Mouse (Mus musculus) induced T-regulatory cell, adult 2 months (primary cell): ENCODE measurements around the gene Pou1f1.

Experiments used
- DNase-seq: peaks from one replicate; pipeline ENCODE4 v3.0.0-alpha.2; 2012; ENCODE audit warnings: low read depth

Gene Pou1f1

GRCm38 (mm10) chr16:65520211-65520610 is at the start of gene Pou1f1:
TSS of gene Pou1f1 (plus strand) at chr16:65520511.
- DNase-seq = no peak

GRCm38 (mm10) chr16:65470650-65471049 is 49.7 kb upstream of the Pou1f1 start:
- DNase-seq = no peak

- peak; percentile 28 for DNase-seq
These were observed 47.8 kb upstream of the Pou1f1 start for GRCm38 (mm10) chr16:65472472-65473001.

- DNase-seq = no peak
These were observed 34.6 kb upstream of the Pou1f1 start for GRCm38 (mm10) chr16:65485726-65486125.

- DNase-seq = no peak
These were observed 24.3 kb upstream of the Pou1f1 start for GRCm38 (mm10) chr16:65496030-65496429.

GRCm38 (mm10) chr16:65497049-65497448 is 23.3 kb upstream of the Pou1f1 start:
- peak; percentile 22 for DNase-seq

- no peak for DNase-seq
These were observed 6.1 kb upstream of the Pou1f1 start for GRCm38 (mm10) chr16:65514223-65514622.

- DNase-seq = no peak
These were observed 5.7 kb downstream of the Pou1f1 start for GRCm38 (mm10) chr16:65526004-65526403.

- DNase-seq = no peak
These were observed 6.4 kb downstream of the Pou1f1 start for GRCm38 (mm10) chr16:65526695-65527094.

GRCm38 (mm10) chr16:65529589-65529988 is 9.3 kb downstream of the Pou1f1 start:
- DNase-seq = no peak

GRCm38 (mm10) chr16:65531663-65532062 is 11.4 kb downstream of the Pou1f1 start:
- DNase-seq = no peak

- DNase-seq = peak; percentile 46
These were observed 13.1 kb downstream of the Pou1f1 start for GRCm38 (mm10) chr16:65533315-65533999.

- no peak for DNase-seq
These were observed 23.5 kb downstream of the Pou1f1 start for GRCm38 (mm10) chr16:65543676-65544293.

GRCm38 (mm10) chr16:65548960-65549359 is 28.6 kb downstream of the Pou1f1 start:
- no peak for DNase-seq

GRCm38 (mm10) chr16:65550814-65551213 is 30.5 kb downstream of the Pou1f1 start:
- DNase-seq = no peak

- no peak for DNase-seq
These were observed 34.0 kb downstream of the Pou1f1 start for GRCm38 (mm10) chr16:65554267-65554666.

GRCm38 (mm10) chr16:65557369-65557768 is 37.1 kb downstream of the Pou1f1 start:
- DNase-seq = no peak

GRCm38 (mm10) chr16:65559591-65559990 is 39.3 kb downstream of the Pou1f1 start:
- DNase-seq = no peak

- DNase-seq = no peak
These were observed 41.0 kb downstream of the Pou1f1 start for GRCm38 (mm10) chr16:65560996-65561962.

GRCm38 (mm10) chr16:65561963-65562863 is 41.9 kb downstream of the Pou1f1 start, which contains the start of gene Chmp2b:
TSS of gene Chmp2b (minus strand) at chr16:65562726.
- peak; percentile 89 for DNase-seq

GRCm38 (mm10) chr16:65562864-65563206 is 42.5 kb downstream of the Pou1f1 start:
- DNase-seq = no peak
